Mouse (Mus musculus): ENCODE measurements at regions not wholly inside any gene's neighbourhood (a gene's known extent, or its start where the extent isn't known, plus 50 kb on each side); places are given as distances from the start of the nearest gene placed in this dataset.

GRCm38 (mm10) chr5:33492604-33493315 is 59.0 kb upstream of the Nkx1-1 start:
- no peak for TF ChIP-seq MAFK (IDR thresholded peaks at IDR 0.05; ENCODE audit: insufficient read depth, low read depth, low read length)
- no peak for TF ChIP-seq CHD2 (IDR thresholded peaks at IDR 0.05; ENCODE audit: low read depth, low read length)
